Mouse (Mus musculus) lung, adult 2 months (tissue): ENCODE measurements around the gene Paip2b. TPM values are rescaled to one million over a fixed set of nuclear protein-coding genes. Genes with fewer than 3 reads are reported as not detected.
A peak's percentile ranks its signal among the peaks of the same experiment; 100 is the strongest.
"Not testable (repeated sequence)": the region's sequence is repeated elsewhere in the genome, so short reads cannot be mapped to it uniquely, and the experiment has no call there.

Experiments used
- DNase-seq: peaks from one replicate; pipeline ENCODE4 v3.0.0; 2022
- H3K4me1 ChIP-seq: fragments of 200-500 bp; 2 replicates; pipeline ENCODE4 v1.6.1; 2011; ENCODE audit warnings: low read length; ENCODE audit not compliant: control insufficient read depth, insufficient read depth
- H3K4me3 ChIP-seq: fragments of 200-500 bp; replicated peaks from 2 replicates; pipeline ENCODE3; 2011; ENCODE audit warnings: low read depth, mild to moderate bottlenecking, control low read depth, low read length; ENCODE audit errors: extremely low read depth
- CTCF ChIP-seq: fragments of 200-500 bp; IDR thresholded peaks from 2 replicates; pipeline ENCODE4 v1.5.1; 2011; ENCODE audit warnings: mild to moderate bottlenecking, low read length, control low read depth; ENCODE audit not compliant: insufficient read depth
- POLR2A ChIP-seq: fragments of 200-500 bp; IDR thresholded peaks from 2 replicates; pipeline ENCODE4 v1.6.1; 2011; ENCODE audit warnings: low read depth, mild to moderate bottlenecking, control low read depth, low read length, borderline replicate concordance; ENCODE audit errors: extremely low read depth
- WGBS: fragments of 180-500 bp; shearing (Covaris S2); methylation state at CpG from one replicate; pipeline ENCODE4 v1.1.7; 2018; 5-methylcytosine and 5-hydroxymethylcytosine counted together
- polyA plus RNA-seq: library from polyadenylated mRNA; depleted of rRNA; stranded (reverse); fragments of >200 nt; gene quantifications from 2 replicates; pipeline ENCODE4 v1.2.3, GENCODE M21; 2012

Paip2b gene
- polyA plus RNA-seq, 1 experiment: 12.3 TPM

DNA sequence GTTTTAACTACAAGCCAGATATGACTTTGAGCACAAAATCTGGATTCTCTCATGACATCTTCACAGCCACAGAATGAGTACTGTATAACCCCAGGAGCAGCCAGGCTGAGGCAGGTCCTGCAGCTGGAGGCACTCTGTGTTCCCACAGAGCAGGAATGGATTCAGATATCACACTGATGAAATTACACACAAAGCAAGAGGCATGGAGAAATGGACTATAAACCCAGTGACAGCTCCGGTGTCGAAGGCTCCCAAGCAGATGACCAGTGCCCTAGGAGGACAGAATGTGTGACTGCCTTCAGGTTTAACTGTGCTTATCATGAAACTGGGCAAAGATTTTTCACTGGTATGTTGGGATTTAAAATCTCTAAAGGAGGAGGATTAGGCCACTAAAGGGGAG, 14.6 kb upstream of the Paip2b start:
- Histone ChIP-seq H3K4me3 (no peak overlapping the region), H3K4me1 (no peaks in the 10 kb centered on the region)
- TF ChIP-seq CTCF: no peak
- no peak for TF ChIP-seq POLR2A
- no peak for DNase-seq
- 96% methylated on average over 2 of the region's 2 CpGs for WGBS

DNA sequence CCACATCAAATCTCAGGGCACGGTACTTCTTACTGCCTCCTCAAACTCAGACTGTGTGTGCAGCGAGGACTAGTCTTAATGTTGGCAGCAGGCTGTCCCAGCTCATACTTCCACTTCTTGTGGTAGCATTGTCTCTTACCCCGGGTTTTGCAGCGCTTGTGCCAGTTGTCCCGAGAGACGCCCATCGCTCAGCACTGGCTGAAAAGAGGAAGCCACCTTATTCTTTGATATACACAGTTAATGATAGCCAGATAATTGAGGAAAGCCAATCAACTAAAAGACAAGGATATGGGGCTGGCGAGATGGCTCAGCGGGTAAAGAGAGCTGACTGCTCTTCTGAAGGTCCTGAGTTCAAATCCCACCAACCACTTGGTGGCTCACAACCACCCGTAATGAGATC, 13.4 kb upstream of the Paip2b start:
- WGBS: 85% methylated on average over 10 of the region's 10 CpGs
- no peak for DNase-seq
- TF ChIP-seq POLR2A: no peak
- no peak for TF ChIP-seq CTCF
- Histone ChIP-seq H3K4me3 (no peak overlapping the region), H3K4me1 (no peaks in the 10 kb centered on the region)

DNA sequence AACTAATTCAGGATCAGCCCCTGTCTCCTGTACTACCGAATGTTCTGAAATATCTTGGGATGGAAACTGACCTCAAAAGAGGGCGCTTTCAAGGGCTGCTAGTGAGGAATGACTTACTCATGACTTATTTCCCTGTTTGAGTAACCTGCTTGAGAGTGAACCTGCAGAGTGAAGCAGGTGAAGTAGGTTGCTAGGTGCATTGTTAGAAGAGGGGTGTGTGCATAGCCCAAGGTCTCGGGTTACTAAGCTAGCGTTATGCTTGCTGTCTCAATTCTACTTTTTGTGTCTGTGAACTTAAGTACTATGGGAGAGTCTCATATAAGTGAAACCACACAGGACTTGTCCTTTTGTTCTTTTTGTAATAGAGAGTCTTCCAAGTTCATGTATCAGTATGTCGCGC, 8.5 kb upstream of the Paip2b start:
- Histone ChIP-seq H3K4me1 (no peaks in the 10 kb centered on the region), H3K4me3 (no peak overlapping the region)
- 82% methylated on average over 6 of the region's 6 CpGs for WGBS
- TF ChIP-seq CTCF: no peak
- no peak for TF ChIP-seq POLR2A
- no peak for DNase-seq

DNA sequence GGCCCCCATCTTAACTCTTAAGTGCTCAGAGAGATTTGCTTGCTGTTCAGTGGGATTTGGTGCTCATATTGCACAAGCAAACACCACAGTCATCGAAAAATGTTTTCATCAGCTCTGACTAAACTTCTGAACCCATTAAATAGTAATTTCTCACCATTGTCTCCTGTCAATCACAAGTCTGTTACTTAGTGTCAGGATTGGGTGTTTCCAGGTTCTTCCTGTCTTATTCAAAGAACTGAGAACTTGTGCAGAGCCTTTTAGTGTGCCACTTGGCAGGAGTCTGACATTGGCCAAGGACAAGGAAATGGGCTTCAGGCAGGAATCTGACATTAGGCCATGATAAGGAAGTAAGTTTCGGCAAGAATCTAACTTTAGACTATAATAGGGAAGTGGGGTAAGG, 6.5 kb upstream of the Paip2b start:
- WGBS: 51% methylated on average over 2 of the region's 2 CpGs
- DNase-seq: no peak
- no peak overlapping the region for H3K4me3 ChIP-seq
- TF ChIP-seq CTCF (no peak), POLR2A (no peak)
- no peaks in the 10 kb centered on the region for H3K4me1 ChIP-seq

DNA sequence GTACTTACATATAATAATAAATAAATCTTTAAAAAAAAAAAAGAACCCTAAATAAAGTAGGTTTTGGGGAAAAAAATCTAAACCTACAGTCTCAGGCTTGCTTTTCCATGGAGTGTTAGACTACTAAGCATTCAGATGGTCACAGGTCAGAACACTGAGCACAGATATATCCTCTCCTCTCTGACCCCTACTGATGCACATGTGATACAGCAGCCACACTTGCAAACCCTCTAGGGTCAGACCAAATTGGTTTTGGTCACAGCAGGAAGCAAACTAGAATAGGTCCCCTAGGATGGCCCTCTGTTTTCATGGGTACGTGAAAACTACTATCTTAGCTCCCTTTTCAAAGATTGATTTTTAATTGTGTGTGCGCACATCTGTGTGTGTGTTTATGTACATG, 5.3 kb upstream of the Paip2b start:
- TF ChIP-seq POLR2A (no peak), CTCF (no peak)
- 95% methylated on average over 2 of the region's 2 CpGs for WGBS
- no peak for DNase-seq
- Histone ChIP-seq H3K4me1 (no peaks in the 10 kb centered on the region), H3K4me3 (no peak overlapping the region)

DNA sequence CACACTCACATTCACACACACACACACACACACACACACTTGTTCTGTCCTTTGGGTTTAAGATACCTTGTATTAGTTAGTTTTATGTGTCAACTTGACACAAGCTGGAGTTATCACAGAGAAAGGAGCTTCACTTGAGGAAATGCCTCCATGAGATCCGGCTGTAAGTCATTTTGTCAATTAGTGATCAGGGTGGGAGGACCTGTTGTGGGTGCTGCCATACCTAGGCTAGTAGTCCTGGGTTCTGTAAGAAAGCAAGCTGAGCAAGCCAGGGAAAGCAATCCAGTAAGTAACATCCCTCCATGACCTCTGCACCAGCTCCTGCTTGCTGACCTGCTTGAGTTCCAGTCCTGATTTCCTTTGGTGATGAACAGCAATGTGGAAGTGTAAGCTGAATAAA, 852 bp upstream of the Paip2b start:
- H3K4me3 ChIP-seq, DNase-seq, H3K4me1 ChIP-seq: not testable (repeated sequence)
- WGBS: 57% methylated on average over 1 of the region's 1 CpGs

DNA sequence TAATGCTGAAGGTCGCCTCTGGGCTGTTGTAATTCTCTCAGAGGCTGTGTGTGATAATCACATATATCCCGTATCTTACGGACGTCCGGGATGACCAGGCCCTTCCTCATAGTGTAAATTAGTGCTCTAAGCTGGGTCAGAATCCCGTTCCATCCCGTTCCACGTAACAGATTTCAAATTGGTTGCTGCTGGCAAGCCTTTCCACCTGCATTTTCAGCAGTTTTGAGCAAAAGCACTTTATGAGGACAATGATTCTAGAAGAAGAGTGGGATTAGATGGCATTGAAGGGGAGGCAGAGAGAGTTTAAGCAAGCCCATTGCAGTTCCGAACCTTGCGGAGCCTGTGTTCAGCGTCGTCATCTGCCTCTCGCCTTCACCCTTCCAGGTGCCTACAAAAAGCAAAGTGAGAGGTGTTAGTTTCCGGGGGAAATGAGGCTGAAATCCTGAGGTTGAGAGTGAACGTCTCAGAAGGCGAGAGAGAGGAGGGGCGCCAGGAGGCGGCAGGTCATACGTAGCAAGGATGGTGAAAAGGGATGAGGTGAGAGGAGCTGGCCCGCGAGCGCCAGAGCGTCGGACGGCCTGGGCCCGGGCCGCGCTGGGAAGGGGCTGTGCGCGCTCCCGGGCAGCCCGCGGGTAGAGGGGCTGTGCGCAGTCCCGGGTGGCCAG, 468 bp downstream of the Paip2b start:
- Histone ChIP-seq H3K4me3 (peak overlapping the region; percentile 72), H3K4me1 (no peaks in the 10 kb centered on the region)
- 2% methylated on average over 35 of the region's 35 CpGs for WGBS
- TF ChIP-seq CTCF (no peak), POLR2A (no peak)
- DNase-seq: no peak

DNA sequence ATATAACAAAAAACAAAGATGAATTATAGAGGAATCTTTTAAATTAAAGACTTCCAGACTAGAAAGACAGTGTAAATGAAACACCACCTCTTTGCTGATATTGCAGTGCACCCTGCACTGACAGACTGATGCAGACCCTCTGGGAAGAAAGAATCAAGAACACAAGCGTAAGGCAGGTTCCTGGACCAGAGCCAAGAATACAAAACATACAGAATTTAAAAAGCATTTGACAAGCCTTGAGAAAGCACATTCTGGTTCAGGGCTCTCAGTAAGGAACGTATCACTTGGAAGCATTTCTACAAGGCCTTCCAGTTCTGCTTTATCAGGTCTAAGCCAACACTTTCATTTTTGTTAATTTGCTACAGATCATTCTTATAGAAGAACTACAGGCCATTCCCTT, 9.7 kb downstream of the Paip2b start:
- WGBS: 70% methylated on average over 2 of the region's 2 CpGs

DNA sequence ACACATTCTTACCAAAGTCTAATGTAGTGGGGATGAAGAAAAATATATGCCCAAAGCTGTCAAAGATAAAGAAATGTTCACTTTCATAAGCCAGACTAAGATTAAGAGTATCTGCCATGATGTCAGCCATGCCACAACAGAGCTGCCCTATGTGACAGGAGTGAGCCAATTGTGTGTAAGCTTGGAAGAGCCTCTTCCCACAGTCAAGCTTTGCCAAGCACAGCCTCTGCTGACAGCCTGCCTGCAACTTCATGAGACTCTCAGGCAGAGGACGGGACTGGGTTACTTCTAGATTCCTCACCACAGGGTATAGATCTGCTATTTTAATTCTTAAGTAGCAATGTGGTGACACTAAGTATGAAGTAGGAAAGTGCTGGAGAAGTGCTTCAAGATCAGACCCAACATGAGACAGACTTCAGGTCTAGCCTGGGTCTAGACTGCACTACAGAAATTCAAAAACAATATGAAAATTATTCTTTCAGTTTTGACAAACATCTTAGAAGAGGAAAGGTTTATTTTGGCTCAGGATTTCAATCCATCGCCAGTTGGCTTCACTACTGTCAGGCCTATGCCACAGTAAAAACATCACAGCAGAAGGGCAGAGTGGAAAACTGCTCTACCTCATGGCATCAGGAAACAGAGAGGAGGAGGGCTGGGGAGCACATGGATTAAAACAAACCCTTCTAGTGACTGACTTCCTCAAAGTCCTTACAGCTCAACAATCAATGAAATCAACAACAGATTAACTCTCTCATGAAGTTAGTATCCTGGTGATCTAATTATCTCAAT, 10.6 kb downstream of the Paip2b start:
- H3K4me3 ChIP-seq: no peak overlapping the region
- 52% methylated on average over 2 of the region's 2 CpGs for WGBS
- no peak for TF ChIP-seq CTCF
- TF ChIP-seq POLR2A: no peak
- H3K4me1 ChIP-seq: peaks cover 3% of the 10 kb centered on the region
- DNase-seq: no peak

More for the DNA sequence above, 9.7 kb downstream of the Paip2b start:
- Histone ChIP-seq H3K4me1 (peaks cover 3% of the 10 kb centered on the region), H3K4me3 (no peak overlapping the region)
- DNase-seq: no peak
- TF ChIP-seq CTCF: no peak
- TF ChIP-seq POLR2A: no peak

DNA sequence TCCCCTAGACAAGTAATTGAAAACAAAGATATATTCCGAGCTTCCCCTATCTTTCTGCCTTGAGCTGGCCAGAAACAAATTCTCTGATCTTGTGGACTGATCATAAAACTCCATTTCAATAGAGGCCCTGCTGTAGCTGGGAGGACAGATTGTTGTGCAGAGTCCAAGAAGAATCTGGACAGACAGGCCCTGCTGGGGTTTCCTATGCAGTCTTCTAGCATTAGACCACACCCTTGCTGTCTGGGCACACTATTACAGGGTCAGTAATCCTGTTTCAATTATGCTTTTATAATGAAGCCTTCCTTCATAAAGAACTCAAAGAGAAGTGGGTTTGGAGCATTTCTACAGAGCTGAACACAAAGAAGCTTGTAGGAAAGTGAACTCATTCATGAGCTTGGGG, 12.5 kb downstream of the Paip2b start:
- DNase-seq: no peak
- Histone ChIP-seq H3K4me3 (no peak overlapping the region), H3K4me1 (peaks cover 3% of the 10 kb centered on the region)
- no peak for TF ChIP-seq CTCF
- no peak for TF ChIP-seq POLR2A
- 69% methylated on average over 1 of the region's 1 CpGs for WGBS

DNA sequence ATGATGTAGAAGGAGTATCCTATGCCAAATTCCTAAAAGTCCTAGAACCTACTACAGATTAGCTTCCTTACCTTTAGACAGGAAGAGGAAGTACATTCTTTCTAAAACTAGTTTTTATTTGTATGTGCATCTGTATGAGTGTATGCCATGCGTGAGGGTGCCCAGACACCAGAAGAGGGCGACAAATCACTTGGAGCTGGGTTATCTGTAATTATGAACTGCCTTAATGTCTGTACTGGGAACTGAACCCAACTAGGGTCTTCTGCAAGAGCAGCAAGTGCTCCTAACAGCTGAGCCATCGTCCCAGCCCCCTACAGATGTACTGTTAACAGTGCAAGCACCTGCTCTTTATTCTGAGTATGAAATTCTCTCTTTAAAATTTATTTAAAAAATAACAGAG, 15.7 kb downstream of the Paip2b start:
- TF ChIP-seq POLR2A (no peak), CTCF (no peak)
- 96% methylated on average over 3 of the region's 3 CpGs for WGBS
- Histone ChIP-seq H3K4me3 (no peak overlapping the region), H3K4me1 (peaks cover 2% of the 10 kb centered on the region)
- DNase-seq: no peak
